Mouse (Mus musculus) E14TG2a.4 (cell line): ENCODE data around the gene Pdlim5.

ENCODE experiments used
- H3K27me3 ChIP-seq: 2 replicates; pipeline ENCODE4 v1.6.1; 2014; ENCODE audit warnings: low read length, control low read depth; ENCODE audit not compliant: insufficient read depth
- H3K36me3 ChIP-seq: 2 replicates; pipeline ENCODE4 v1.6.1; 2014; ENCODE audit warnings: low read length, control low read depth; ENCODE audit not compliant: insufficient read depth
- H3K4me1 ChIP-seq: replicated peaks from 2 replicates; pipeline ENCODE4 v1.6.1; 2014; ENCODE audit warnings: low read depth, low read length, control low read depth
- H3K4me3 ChIP-seq: replicated peaks from 2 replicates; pipeline ENCODE4 v1.5.1; 2014; ENCODE audit warnings: mild to moderate bottlenecking, low read length
- H3K9me3 ChIP-seq: 2 replicates; pipeline ENCODE4 v1.6.1; 2014; ENCODE audit warnings: low read length, control low read depth
- CTCF ChIP-seq: conservative IDR thresholded peaks from 2 replicates; pipeline ENCODE4 v1.5.1; 2014; ENCODE audit warnings: low read length
- NANOG ChIP-seq: IDR thresholded peaks from 2 replicates; pipeline ENCODE4 v1.6.1; 2014; ENCODE audit warnings: borderline replicate concordance, low read length, mixed read lengths
- POU5F1 ChIP-seq: IDR thresholded peaks from 2 replicates; pipeline ENCODE4 v1.6.1; 2014; ENCODE audit warnings: low read length, borderline replicate concordance

Gene Pdlim5

DNA sequence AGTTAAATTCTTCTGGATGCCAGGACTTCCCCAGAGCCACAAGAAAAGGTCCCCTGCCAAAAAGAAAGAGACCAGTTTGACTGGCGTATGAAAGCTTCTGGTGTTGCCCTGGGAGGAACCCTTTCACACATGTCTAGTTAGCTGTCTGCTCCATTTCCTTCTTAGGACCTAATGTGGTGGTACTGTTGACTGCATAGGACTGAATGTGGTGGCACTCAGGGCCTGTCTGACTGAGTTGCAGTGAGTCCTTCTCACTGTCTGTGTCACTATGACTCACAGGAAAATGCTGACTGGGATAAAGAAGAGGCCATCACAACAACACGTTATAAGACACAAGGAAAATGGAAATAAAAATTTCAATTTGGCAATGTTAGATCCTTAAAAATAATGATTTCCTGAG is 146.0 kb downstream of the Pdlim5 start:
- Histone ChIP-seq H3K9me3 (no peaks in the 10 kb centered on the region), H3K36me3 (peaks cover 18% of the 10 kb centered on the region; the same call in 1 of the 2 replicates), H3K4me1 (no peaks in the 10 kb centered on the region), H3K27me3 (no peaks in the 10 kb centered on the region), H3K4me3 (no peak overlapping the region)
- TF ChIP-seq CTCF (no peak), POU5F1 (no peak), NANOG (no peak)

DNA sequence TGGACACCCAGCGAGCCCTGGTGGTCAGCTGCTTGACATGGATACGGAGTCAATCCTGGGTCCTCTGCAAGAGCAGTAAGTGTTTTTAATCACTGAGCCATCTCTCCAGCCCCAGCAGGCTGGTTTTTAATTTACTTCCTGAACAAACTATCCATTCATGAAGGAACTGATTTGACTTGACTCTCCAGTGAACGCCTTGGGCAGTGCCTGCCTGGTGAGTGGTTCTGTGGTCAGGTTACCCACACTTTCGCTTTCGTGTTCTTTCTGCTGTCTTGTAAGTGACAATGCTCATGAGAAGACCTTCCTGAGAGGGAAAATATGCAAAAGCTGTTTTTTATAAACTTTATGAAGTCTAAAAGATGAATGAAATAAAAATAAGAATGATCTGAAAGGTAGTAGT is 152.2 kb downstream of the Pdlim5 start:
- H3K27me3 ChIP-seq = no peaks in the 10 kb centered on the region
- no peaks in the 10 kb centered on the region for H3K4me1 ChIP-seq
- H3K9me3 ChIP-seq = no peaks in the 10 kb centered on the region
- TF ChIP-seq NANOG = no peak
- TF ChIP-seq CTCF = no peak
- TF ChIP-seq POU5F1 = no peak
- H3K4me3 ChIP-seq = no peak overlapping the region
- peaks cover 22% of the 10 kb centered on the region for H3K36me3 ChIP-seq

DNA sequence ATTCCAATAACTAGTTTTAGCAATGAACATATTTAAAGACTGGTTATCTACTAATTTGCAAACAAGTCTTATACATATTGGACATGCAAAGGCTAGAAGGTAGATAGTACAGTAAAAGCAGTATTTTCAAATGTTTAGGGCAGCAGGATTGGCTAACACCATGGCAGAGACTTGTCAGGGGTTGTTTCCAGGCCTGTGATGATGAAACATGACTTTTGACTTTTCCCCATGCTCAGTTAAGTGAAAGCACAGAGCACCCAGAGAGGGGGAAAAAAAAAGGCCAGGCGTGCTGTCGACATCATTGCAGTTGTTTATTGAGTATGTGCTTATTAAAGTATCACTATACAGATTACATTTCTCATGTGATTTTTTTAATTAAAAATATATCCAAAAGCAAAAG is 156.2 kb downstream of the Pdlim5 start:
- H3K4me3 ChIP-seq = no peak overlapping the region
- TF ChIP-seq POU5F1 = no peak
- no peak for TF ChIP-seq NANOG
- TF ChIP-seq CTCF = no peak
- no peaks in the 10 kb centered on the region for H3K27me3 ChIP-seq
- H3K9me3 ChIP-seq = no peaks in the 10 kb centered on the region
- no peaks in the 10 kb centered on the region for H3K4me1 ChIP-seq
- H3K36me3 ChIP-seq = peaks cover 4% of the 10 kb centered on the region

DNA sequence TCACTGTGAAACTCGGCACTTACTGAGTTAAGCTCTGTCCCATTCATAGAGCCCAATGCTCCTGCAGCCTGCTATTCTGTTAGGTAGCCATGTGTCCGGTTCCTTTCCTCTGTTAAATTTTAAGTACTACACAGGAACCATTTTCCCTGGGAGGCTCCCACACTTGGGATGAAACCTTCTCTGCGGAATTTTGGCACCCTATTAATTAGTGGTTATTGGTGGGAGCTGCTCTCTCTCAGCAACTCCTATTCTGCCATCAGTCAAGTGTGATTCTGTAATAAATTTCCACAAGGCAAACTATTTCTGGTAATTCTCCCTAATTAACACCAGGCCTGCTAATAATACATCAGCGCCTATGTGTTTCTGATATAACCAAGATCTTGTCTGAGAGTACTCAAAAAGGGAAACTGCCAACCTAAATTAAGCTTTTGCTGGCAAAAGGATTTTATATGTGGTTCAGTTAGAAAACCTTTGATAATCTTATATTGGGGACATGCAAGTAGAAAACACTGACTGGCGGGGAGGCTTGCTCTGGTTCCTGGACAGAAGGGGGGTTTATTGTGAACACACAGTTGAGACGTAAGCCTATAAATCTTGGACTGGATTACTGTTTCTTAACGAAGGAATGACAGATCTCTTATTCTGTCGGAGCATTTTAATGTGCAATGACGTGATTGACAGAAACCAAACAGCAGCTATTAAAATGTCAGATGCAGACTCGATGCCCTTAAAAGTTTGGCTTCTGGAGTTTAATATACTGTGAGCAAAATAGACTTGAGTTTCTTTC is 157.0 kb downstream of the Pdlim5 start:
- H3K36me3 ChIP-seq = peaks cover 4% of the 10 kb centered on the region
- no peaks in the 10 kb centered on the region for H3K27me3 ChIP-seq
- H3K9me3 ChIP-seq = no peaks in the 10 kb centered on the region
- TF ChIP-seq NANOG (no peak), POU5F1 (no peak)
- H3K4me1 ChIP-seq = no peaks in the 10 kb centered on the region
- H3K4me3 ChIP-seq = no peak overlapping the region

DNA sequence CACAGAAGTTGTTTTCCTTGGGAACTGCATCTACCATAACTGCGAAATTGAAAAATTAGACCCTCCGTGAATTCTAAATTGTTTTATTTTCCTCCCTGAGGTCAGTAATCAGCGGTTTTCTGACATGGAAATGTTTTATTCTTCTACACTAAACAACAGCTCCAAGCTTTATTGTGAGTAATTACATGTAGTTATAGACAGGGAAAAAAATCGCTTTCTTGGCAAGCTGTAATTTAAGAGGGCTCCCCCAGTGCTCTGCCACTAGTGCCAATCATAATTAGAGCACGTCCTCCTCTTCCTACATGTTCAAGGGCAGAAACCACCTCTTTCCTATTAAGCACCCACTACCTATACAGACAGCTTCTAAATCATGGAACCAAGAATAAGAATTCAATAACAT is 157.9 kb downstream of the Pdlim5 start:
- H3K36me3 ChIP-seq = no peaks in the 10 kb centered on the region
- H3K4me3 ChIP-seq = no peak overlapping the region
- H3K27me3 ChIP-seq = no peaks in the 10 kb centered on the region
- no peaks in the 10 kb centered on the region for H3K4me1 ChIP-seq
- TF ChIP-seq NANOG = no peak
- TF ChIP-seq POU5F1 = no peak
- no peak for TF ChIP-seq CTCF
- H3K9me3 ChIP-seq = no peaks in the 10 kb centered on the region

DNA sequence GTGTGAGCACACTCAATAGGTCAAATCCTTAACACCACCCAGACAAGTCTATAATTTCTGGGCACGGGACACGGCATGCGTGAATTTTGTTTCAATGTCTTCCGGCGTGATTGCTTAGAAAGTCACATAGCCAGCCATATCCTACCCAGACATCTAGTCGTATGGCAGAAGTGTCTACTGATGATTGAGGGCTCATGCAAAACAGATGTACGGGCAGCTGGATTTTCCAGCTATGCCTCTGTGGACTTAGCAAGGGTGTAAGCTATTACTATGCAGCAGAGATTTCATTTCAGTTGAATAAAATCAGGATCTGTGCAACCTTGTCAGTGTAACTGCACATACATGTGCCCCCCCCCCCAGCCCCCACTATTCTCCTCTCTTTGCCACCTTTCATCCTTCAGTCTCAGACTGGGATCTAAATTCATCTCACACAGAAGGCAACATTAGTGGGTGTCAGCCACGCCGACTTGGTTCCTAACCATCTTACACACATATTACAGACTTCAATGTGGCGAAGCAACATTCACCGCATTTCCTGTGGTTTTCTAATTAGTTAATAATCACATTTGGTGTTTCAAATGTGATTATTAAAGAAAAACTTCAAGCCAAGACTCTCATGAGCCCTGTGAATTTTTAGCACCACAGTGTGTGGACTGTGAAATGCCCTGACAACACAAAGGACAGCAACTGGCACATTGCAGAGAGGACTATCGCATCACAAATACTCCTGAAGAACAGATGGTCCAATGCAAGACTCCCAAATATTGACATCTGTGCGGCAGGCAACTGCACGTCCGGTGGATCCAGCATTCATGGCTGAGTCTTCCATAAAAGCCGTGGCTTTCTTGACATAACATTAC is 161.7 kb downstream of the Pdlim5 start:
- Histone ChIP-seq H3K4me1 (no peaks in the 10 kb centered on the region), H3K27me3 (no peaks in the 10 kb centered on the region), H3K36me3 (no peaks in the 10 kb centered on the region), H3K4me3 (no peak overlapping the region), H3K9me3 (no peaks in the 10 kb centered on the region)
- no peak for TF ChIP-seq POU5F1
- TF ChIP-seq NANOG = no peak
- no peak for TF ChIP-seq CTCF

DNA sequence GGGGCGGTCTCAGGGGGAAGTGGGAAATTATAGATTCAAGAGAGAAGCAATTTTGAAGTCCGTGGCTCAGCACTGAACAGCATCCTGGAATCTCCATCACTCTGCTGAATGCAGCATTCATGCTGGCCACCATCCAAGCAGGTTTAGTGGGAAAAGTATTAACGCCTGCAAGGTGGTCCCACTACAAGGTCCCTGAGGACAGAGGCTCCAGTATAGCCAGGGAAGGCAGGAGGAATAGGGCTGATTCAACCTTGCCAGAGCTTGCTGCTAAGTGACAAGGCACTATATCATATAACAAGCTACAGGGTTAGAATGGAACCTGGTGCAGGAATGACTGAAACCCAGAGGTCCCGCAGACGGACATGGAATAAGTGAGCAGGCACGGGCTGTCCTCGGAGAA is 166.8 kb downstream of the Pdlim5 start:
- Histone ChIP-seq H3K36me3 (no peaks in the 10 kb centered on the region), H3K9me3 (no peaks in the 10 kb centered on the region), H3K4me1 (no peaks in the 10 kb centered on the region), H3K27me3 (no peaks in the 10 kb centered on the region), H3K4me3 (no peak overlapping the region)
- TF ChIP-seq POU5F1 (no peak), NANOG (no peak), CTCF (no peak)

DNA sequence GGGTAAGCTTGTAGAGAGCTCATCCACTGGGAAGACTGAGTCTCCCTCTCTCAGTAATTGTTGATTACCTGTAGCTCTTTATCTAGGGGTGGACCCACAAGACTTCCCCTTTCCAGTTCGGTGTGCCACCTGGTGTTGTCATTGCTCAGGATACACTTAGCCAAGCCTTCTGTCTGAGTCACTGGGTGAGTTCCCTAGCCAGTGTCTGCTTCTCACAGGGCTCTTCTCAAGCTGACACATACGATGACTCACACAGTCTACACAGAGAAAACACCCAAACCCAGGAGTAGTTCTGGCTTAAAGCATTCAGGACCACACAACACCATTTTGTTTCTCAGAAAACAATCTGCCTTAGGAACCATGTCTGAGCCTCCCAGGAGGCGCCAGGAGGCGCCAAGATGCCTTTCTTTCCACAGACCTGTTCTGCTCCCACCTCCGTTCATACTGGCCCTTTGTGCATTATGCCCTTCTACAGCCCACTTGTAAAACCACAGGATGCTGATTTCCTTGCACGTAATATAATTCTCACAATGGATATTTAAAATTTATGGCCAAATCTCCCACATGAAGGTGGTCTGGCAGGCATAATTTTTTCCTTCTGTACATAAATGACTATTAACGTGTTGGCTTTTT is 172.9 kb downstream of the Pdlim5 start:
- H3K27me3 ChIP-seq = no peaks in the 10 kb centered on the region
- H3K9me3 ChIP-seq = no peaks in the 10 kb centered on the region
- H3K4me1 ChIP-seq = no peaks in the 10 kb centered on the region
- H3K4me3 ChIP-seq = no peak overlapping the region
- TF ChIP-seq POU5F1 = no peak
- no peak for TF ChIP-seq CTCF
- no peak for TF ChIP-seq NANOG
- H3K36me3 ChIP-seq = no peaks in the 10 kb centered on the region

DNA sequence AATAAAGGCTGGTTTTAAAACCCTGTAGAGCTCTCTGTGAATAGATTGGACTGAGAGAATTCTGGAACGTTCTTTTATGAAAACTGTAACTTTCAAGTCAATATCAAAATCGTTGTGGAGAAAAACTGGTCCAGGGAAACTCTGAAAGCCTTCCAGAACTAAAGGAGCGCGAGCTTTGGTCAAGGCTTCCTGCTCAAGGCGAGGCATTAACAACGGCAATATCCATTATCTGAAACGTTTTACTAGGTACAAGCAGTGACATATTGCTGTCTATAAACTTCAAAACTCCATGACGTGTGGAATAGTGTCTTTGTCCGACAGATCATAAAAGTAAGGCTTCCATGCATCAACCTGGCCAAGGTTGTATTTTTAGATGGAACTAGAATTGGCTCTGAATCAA is 175.6 kb downstream of the Pdlim5 start:
- no peak for TF ChIP-seq POU5F1
- no peak for TF ChIP-seq CTCF
- TF ChIP-seq NANOG = no peak
- Histone ChIP-seq H3K27me3 (no peaks in the 10 kb centered on the region), H3K36me3 (no peaks in the 10 kb centered on the region), H3K9me3 (no peaks in the 10 kb centered on the region), H3K4me1 (no peaks in the 10 kb centered on the region), H3K4me3 (no peak overlapping the region)
